Mouse (Mus musculus) hindbrain, postnatal 0 days (tissue): Measurements from ENCODE around the gene Trpc4. TPM values are rescaled to one million over a fixed set of nuclear protein-coding genes. Genes with fewer than 3 reads are reported as not detected.

Experiments
- ATAC-seq: fragments of 200-750 bp; cut with Nextera tagmentation; 2 replicates; pipeline ENCODE4 v1.8.0; 2017; ENCODE audit warnings: mild to moderate bottlenecking, moderate TSS enrichment, moderate library complexity
- DNase-seq: peaks from one replicate; pipeline ENCODE4 v3.0.0-alpha.2; 2015; ENCODE audit warnings: low spot score
- H3K27ac ChIP-seq: fragments of 300-500 bp; sonication (generic); 2 replicates; pipeline ENCODE4 v1.5.1; 2014; ENCODE audit warnings: mild to moderate bottlenecking
- H3K27me3 ChIP-seq: fragments of 300-500 bp; sonication (generic); 2 replicates; pipeline ENCODE4 v1.6.1; 2014; ENCODE audit warnings: low read length, mixed read lengths; ENCODE audit not compliant: insufficient read depth
- H3K36me3 ChIP-seq: fragments of 300-500 bp; sonication (generic); 2 replicates; pipeline ENCODE4 v1.6.1; 2014; ENCODE audit warnings: low read length, mixed read lengths; ENCODE audit not compliant: insufficient read depth
- H3K4me1 ChIP-seq: fragments of 300-500 bp; sonication (generic); 2 replicates; pipeline ENCODE4 v1.6.1; 2014; ENCODE audit warnings: antibody characterized with exemption, low read length, mixed read lengths; ENCODE audit not compliant: insufficient read depth
- H3K4me2 ChIP-seq: fragments of 300-500 bp; sonication (generic); 2 replicates; pipeline ENCODE4 v1.6.1; 2014; ENCODE audit warnings: low read depth, mild to moderate bottlenecking, low read length, moderate library complexity, mixed read lengths
- H3K4me3 ChIP-seq: fragments of 300-500 bp; sonication (generic); 2 replicates; pipeline ENCODE4 v1.5.1; 2014; ENCODE audit warnings: low read length
- H3K9ac ChIP-seq: fragments of 300-500 bp; sonication (generic); replicated peaks from 2 replicates; pipeline ENCODE4 v1.6.1; 2014; ENCODE audit warnings: mild to moderate bottlenecking, low read length, moderate library complexity, mixed read lengths
- H3K9me3 ChIP-seq: fragments of 300-500 bp; sonication (generic); 2 replicates; pipeline ENCODE4 v1.6.1; 2016; ENCODE audit warnings: low read length, mixed read lengths
- CTCF ChIP-seq: IDR thresholded peaks from 2 replicates; pipeline ENCODE4 v1.5.1; 2016; ENCODE audit warnings: antibody characterized with exemption, control low read depth, low read depth
- WGBS: fragments of 180-500 bp; shearing (Covaris S2); extraction: QIAGEN DNeasy Blood & Tissue Kit; methylation state at CpG from one replicate; pipeline ENCODE4 v1.1.7; 2014; 5-methylcytosine and 5-hydroxymethylcytosine counted together
- polyA plus RNA-seq: library from polyadenylated mRNA; unstranded; fragments of >200 nt; fragmentation: Nextera tagmentation; extraction: Ambion mirVana; gene quantifications from 2 replicates; pipeline ENCODE4 v1.2.1, GENCODE M21; 2015
- total RNA-seq: library from RNA; depleted of rRNA; stranded (reverse); fragments of >200 nt; gene quantifications from 2 replicates; pipeline ENCODE4 v1.2.3, GENCODE M21; 2014; rRNA removed

The Trpc4 gene
- 6.0 and 8.4 TPM in 2 replicates for total RNA-seq
- 4.2 and 4.8 TPM in 2 replicates for polyA plus RNA-seq

DNA sequence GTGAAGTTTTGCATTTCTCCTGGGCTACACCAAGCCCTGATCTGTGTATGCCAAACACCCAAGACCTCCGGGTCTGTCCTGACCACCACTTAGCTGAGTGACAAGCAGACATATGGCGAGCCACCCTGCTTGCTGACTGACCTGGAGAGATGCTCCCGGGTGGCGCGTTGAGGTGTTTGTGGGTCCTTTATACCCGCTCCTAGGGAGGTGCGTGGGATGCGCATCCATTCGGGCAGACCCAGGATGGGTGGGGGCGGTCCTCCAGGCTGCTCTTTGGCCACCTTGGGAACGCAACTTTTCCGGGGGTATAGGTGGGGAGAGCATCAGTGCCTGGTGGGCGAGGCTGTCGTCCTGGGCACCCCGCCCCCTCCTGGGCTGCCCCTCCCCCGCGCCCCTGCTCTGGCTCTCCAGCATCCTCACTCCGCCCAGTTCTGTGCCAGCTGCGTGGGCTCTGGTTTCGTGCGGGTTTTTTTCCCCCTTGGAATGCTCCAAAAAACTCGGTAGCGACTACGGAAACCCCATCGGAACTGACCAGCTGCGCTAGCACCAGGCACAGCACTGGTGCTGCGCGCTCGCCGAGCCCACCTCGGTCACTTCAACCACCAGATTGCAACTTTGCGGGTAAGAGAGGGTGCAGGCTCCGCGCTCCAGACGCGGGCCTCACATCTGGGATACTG lies at the start of gene Trpc4:
Trpc4 (plus strand) TSS at position 397 of the 677 bp plus-strand sequence.
- peak within 1 kb of the TSS; percentile 37 for H3K9ac ChIP-seq
- ATAC-seq (peak; percentile 77), DNase-seq (peak; percentile 30)
- H3K9me3 ChIP-seq: no peaks in the 10 kb centered on the region
- H3K4me1 ChIP-seq: no peaks in the 10 kb centered on the region
- peak within 1 kb of the TSS; percentile 81 for H3K4me2 ChIP-seq
- under 1% methylated on average over 36 of the region's 36 CpGs for WGBS
- TF ChIP-seq CTCF: no peak
- H3K27me3 ChIP-seq: no peaks in the 10 kb centered on the region
- H3K36me3 ChIP-seq: no peaks in the 10 kb centered on the region
- no peak within 1 kb of the TSS; the same call in 1 of the 2 replicates for H3K27ac ChIP-seq
- H3K4me3 ChIP-seq: peak within 1 kb of the TSS; percentile 52

- Histone ChIP-seq H3K9ac (no peak overlapping the region), H3K4me3 (no peak overlapping the region), H3K4me1 (no peaks in the 10 kb centered on the region), H3K27me3 (no peaks in the 10 kb centered on the region), H3K36me3 (no peaks in the 10 kb centered on the region), H3K9me3 (no peaks in the 10 kb centered on the region), H3K4me2 (no peak overlapping the region), H3K27ac (no peak overlapping the region)
- WGBS: 71% methylated on average over 9 of the region's 9 CpGs
- TF ChIP-seq CTCF: no peak
- no peak for DNase-seq
- no peak for ATAC-seq
These were observed 44.3 kb upstream of the Trpc4 start for GRCm38 (mm10) chr3:54111489-54111888.

GRCm38 (mm10) chr3:54135376-54135775 lies 20.5 kb upstream of the Trpc4 start:
- Histone ChIP-seq H3K36me3 (no peaks in the 10 kb centered on the region), H3K27ac (no peak overlapping the region), H3K9me3 (no peaks in the 10 kb centered on the region), H3K4me3 (no peak overlapping the region), H3K4me1 (no peaks in the 10 kb centered on the region), H3K4me2 (no peak overlapping the region), H3K9ac (no peak overlapping the region), H3K27me3 (no peaks in the 10 kb centered on the region)
- DNase-seq: no peak
- TF ChIP-seq CTCF: no peak
- WGBS: 83% methylated on average over 5 of the region's 5 CpGs
- ATAC-seq: no peak

GRCm38 (mm10) chr3:54141376-54141775 lies 14.5 kb upstream of the Trpc4 start:
- Histone ChIP-seq H3K4me1 (no peaks in the 10 kb centered on the region), H3K4me3 (no peak overlapping the region), H3K9me3 (no peaks in the 10 kb centered on the region), H3K9ac (no peak overlapping the region), H3K36me3 (no peaks in the 10 kb centered on the region), H3K27ac (no peak overlapping the region), H3K27me3 (no peaks in the 10 kb centered on the region), H3K4me2 (no peak overlapping the region)
- DNase-seq (no peak), ATAC-seq (no peak)
- WGBS: 98% methylated on average over 2 of the region's 2 CpGs
- TF ChIP-seq CTCF: no peak

DNA sequence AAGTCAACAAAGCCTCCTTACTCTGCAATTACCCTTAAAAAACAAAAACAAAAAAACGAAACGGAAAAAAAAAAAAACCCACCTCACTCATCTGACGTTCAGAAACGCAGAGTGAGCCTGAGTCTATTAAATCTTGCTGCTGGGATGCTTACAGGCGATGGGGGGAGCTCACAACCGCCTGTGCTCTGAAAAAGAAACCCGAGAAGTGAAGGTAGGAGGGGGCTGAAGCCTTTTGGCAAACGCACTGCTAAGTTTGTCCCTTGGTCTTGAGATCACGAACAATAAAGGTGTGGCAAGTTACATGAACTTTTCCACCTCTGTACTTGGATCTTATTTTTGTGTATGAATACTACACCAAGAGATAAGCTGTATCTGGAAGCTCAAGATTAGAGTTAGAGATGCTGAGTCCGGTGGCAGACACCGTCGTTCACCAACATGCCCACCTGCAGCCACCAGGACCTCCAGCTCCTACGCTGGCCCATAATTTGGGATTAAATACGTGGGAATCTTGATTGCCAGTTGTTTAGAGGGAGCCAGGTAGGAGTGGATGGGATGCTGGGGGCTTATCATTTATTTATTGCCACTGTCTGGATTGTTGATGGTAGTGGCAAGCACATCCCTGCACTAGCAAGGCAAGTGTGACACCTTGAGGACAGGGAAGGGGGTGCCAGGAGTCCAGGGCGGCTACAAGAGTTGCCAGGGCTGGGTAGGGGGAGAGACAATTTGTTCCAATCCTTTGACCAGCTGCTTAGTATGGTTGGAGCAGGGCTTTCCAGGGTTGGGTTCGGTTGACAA lies 794 bp upstream of the Trpc4 start:
- no peaks in the 10 kb centered on the region for H3K4me1 ChIP-seq
- TF ChIP-seq CTCF: peak; percentile 85
- no peaks in the 10 kb centered on the region for H3K9me3 ChIP-seq
- DNase-seq (peak; percentile 84), ATAC-seq (peak; percentile 94)
- H3K27me3 ChIP-seq: no peaks in the 10 kb centered on the region
- H3K27ac ChIP-seq: no peak overlapping the region
- H3K4me3 ChIP-seq: peak overlapping the region; percentile 52
- peak overlapping the region; percentile 81 for H3K4me2 ChIP-seq
- 5% methylated on average over 16 of the region's 16 CpGs for WGBS
- no peaks in the 10 kb centered on the region for H3K36me3 ChIP-seq
- peak overlapping the region; percentile 37; the same call in 1 of the 2 replicates for H3K9ac ChIP-seq

DNA sequence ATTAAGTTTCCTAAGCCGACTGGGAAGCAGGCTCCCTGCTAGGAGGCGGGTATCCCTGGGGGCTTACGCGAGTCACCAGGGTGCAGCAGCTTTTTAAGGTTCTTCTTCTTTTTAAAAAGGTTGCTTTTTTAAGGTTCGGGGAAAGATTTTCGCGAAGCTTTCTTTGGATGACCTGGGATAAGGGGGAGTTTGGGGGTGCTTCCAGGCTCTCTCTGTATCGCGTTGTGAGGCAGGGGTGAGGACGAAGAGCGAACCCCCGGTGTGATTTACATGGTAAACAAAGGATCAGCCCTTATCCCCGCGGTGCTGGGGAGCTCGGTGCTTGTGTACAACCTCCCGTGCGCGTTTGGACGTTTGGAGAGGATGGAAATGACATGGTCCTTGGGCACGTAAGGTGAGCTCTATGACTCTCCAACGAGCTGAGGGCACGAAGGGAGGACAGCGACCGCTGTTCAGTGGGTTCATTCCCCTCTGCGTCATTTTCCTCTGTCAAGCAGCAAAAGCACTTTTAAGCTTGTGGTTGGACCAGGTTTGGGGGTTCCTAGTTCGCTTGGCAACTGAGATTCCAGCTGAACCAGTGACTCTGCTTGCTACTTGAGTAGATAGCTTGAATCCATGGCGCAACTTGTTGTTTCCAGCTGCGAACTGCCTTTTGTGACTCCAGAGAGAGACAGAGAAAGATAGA lies 623 bp downstream of the Trpc4 start:
- ATAC-seq (0 out of 2 replicates have a peak, but pooled peaks have one; percentile 21), DNase-seq (peak; percentile 30)
- TF ChIP-seq CTCF: no peak
- H3K27me3 ChIP-seq: no peaks in the 10 kb centered on the region
- H3K27ac ChIP-seq: no peak overlapping the region; the same call in 1 of the 2 replicates
- H3K9me3 ChIP-seq: no peaks in the 10 kb centered on the region
- WGBS: under 1% methylated on average over 28 of the region's 28 CpGs
- H3K9ac ChIP-seq: peak overlapping the region; percentile 37
- peak overlapping the region; percentile 81 for H3K4me2 ChIP-seq
- peak overlapping the region; percentile 52 for H3K4me3 ChIP-seq
- no peaks in the 10 kb centered on the region for H3K4me1 ChIP-seq
- no peaks in the 10 kb centered on the region for H3K36me3 ChIP-seq
